Mouse (Mus musculus) forebrain, embryonic 16.5 days (tissue): ENCODE results near the gene Hes1. TPM values are rescaled to one million over a fixed set of nuclear protein-coding genes. Genes with fewer than 3 reads are reported as not detected.

Experiments
- ATAC-seq: fragments of 200-750 bp; cut with Nextera tagmentation; 2 replicates; pipeline ENCODE4 v1.8.0; 2017; ENCODE audit warnings: mild to moderate bottlenecking, moderate library complexity
- H3K27ac ChIP-seq: fragments of 300-500 bp; sonication (generic); 2 replicates; pipeline ENCODE4 v1.5.1; 2014; ENCODE audit warnings: low read length, control low read depth
- H3K27me3 ChIP-seq: fragments of 300-500 bp; sonication (generic); replicated peaks from 2 replicates; pipeline ENCODE4 v1.6.1; 2014; ENCODE audit warnings: low read length; ENCODE audit not compliant: control insufficient read depth, insufficient read depth
- H3K36me3 ChIP-seq: fragments of 300-500 bp; sonication (generic); 2 replicates; pipeline ENCODE4 v1.6.1; 2014; ENCODE audit not compliant: control insufficient read depth, insufficient read depth
- H3K4me1 ChIP-seq: fragments of 300-500 bp; sonication (generic); replicated peaks from 2 replicates; pipeline ENCODE4 v1.6.1; 2014; ENCODE audit warnings: low read length; ENCODE audit not compliant: control insufficient read depth, insufficient read depth
- H3K4me2 ChIP-seq: fragments of 300-500 bp; sonication (generic); 2 replicates; pipeline ENCODE4 v1.6.1; 2014; ENCODE audit warnings: mild to moderate bottlenecking, low read length, control low read depth
- H3K4me3 ChIP-seq: fragments of 300-500 bp; sonication (generic); replicated peaks from 2 replicates; pipeline ENCODE4 v1.5.1; 2014; ENCODE audit warnings: mild to moderate bottlenecking, low read length, control low read depth
- H3K9ac ChIP-seq: fragments of 300-500 bp; sonication (generic); replicated peaks from 2 replicates; pipeline ENCODE4 v1.6.1; 2014; ENCODE audit warnings: low read depth, low read length, control low read depth
- H3K9me3 ChIP-seq: fragments of 300-500 bp; sonication (generic); 2 replicates; pipeline ENCODE4 v1.6.1; 2016; ENCODE audit warnings: low read length; ENCODE audit not compliant: control insufficient read depth
- WGBS: fragments of 180-500 bp; shearing (Covaris S2); extraction: QIAGEN DNeasy Blood & Tissue Kit; methylation state at CpG from one replicate; pipeline ENCODE4 v1.1.7; 2014; 5-methylcytosine and 5-hydroxymethylcytosine counted together
- polyA plus RNA-seq: library from polyadenylated mRNA; unstranded; fragments of >200 nt; fragmentation: Nextera tagmentation; extraction: Ambion mirVana; gene quantifications from 2 replicates; pipeline ENCODE4 v1.2.1, GENCODE M21; 2015

The Hes1 gene
- polyA plus RNA-seq, 1 experiment from 2014 or later = 9.6 TPM

- H3K9me3 ChIP-seq = no peaks in the 10 kb centered on the region
- ATAC-seq = no peak
- H3K4me3 ChIP-seq = no peak overlapping the region
- no peaks in the 10 kb centered on the region for H3K4me1 ChIP-seq
- H3K27ac ChIP-seq = no peak overlapping the region
- H3K27me3 ChIP-seq = no peaks in the 10 kb centered on the region
- WGBS = 87% methylated on average over 4 of the region's 4 CpGs
- no peaks in the 10 kb centered on the region for H3K36me3 ChIP-seq
- no peak overlapping the region for H3K9ac ChIP-seq
- H3K4me2 ChIP-seq = no peak overlapping the region
Measured at GRCm38 (mm10) chr16:30081980-30082379, 17.8 kb downstream of the Hes1 start.

DNA sequence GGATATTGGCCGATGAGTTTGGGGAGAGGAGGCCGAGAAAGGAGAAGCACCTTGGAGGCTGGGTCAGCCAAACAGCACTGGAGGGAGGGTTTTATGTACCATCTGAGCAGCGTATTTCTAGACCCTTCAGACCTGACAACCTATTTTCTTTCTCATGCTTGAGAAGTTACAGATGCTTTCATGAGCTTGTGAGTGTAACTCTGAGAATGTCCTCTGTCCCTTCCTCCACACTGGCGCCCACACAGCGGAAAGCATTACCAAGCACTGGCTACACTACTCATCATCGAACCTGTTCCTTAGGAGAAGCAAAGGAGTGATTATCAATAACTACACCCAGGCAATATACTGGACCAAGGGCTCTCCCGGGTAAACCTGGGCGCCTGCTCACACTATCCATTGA is 18.8 kb downstream of the Hes1 start:
- H3K4me3 ChIP-seq = no peak overlapping the region
- no peak overlapping the region for H3K9ac ChIP-seq
- H3K4me2 ChIP-seq = no peak overlapping the region
- WGBS = 93% methylated on average over 8 of the region's 8 CpGs
- no peaks in the 10 kb centered on the region for H3K36me3 ChIP-seq
- no peak overlapping the region for H3K27ac ChIP-seq
- H3K9me3 ChIP-seq = no peaks in the 10 kb centered on the region
- H3K4me1 ChIP-seq = no peaks in the 10 kb centered on the region
- H3K27me3 ChIP-seq = no peaks in the 10 kb centered on the region
- no peak for ATAC-seq

GRCm38 (mm10) chr16:30083536-30083935 is 19.4 kb downstream of the Hes1 start:
- Histone ChIP-seq H3K9ac (no peak overlapping the region), H3K4me3 (no peak overlapping the region), H3K9me3 (no peaks in the 10 kb centered on the region), H3K27ac (no peak overlapping the region), H3K36me3 (no peaks in the 10 kb centered on the region), H3K4me2 (no peak overlapping the region), H3K27me3 (no peaks in the 10 kb centered on the region), H3K4me1 (no peaks in the 10 kb centered on the region)
- ATAC-seq = no peak
- 77% methylated on average over 3 of the region's 3 CpGs for WGBS

DNA sequence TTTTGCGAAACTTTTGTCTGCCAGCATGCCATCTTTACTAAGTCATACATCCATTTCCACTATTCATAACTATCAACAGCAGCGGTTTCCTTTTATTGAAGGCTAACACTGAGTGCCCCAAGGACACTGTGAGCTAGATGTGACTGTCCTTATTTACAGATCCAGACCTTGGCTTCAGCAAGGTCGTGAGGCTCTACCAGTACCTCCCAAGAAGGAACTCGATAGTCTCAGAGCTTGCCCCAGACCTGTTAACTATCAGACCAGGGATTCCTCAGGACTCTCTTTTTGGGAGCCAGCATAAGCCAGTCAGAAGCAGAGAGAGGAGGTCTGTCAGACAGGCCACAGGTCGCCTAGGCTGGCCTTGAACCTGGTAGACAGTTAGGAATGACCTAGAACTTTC is 24.5 kb downstream of the Hes1 start:
- 87% methylated on average over 5 of the region's 5 CpGs for WGBS
- Histone ChIP-seq H3K4me3 (no peak overlapping the region), H3K9me3 (no peaks in the 10 kb centered on the region), H3K4me1 (no peaks in the 10 kb centered on the region), H3K27ac (no peak overlapping the region), H3K36me3 (no peaks in the 10 kb centered on the region), H3K9ac (no peak overlapping the region), H3K4me2 (no peak overlapping the region), H3K27me3 (no peaks in the 10 kb centered on the region)
- no peak for ATAC-seq

DNA sequence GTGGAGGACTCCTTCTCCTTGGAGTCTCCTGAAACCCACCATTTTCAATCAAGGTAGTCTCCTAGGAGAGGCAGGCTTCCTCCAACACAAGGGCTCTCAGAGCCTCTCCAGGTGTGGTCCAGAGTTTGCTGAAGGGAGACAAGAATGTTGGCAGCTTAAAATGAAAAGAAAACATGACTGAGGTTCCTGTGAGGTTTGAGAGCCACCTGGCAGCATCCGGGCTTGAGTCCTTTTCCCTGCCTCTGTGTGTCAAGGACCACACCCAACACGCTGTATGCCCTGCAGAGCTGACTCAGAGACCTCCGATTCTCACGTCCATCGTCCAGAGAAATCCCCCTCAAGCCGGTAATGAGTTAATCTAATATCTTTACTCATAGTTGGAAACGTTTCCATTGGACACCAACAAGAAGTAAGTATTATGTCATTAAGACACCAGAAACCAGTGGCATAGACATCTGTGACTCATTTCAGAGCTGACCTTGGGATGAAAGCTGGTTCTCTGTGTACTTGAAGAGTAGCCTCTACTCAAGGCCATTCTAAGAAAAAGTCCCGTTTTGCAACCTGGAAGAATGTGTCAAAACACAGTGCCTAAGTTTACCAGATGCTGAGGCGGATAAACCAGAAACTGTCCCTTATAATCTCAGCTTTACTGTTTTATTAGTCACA is 26.1 kb downstream of the Hes1 start:
- H3K27ac ChIP-seq = no peak overlapping the region
- no peak overlapping the region for H3K4me2 ChIP-seq
- no peak overlapping the region for H3K9ac ChIP-seq
- no peaks in the 10 kb centered on the region for H3K9me3 ChIP-seq
- no peaks in the 10 kb centered on the region for H3K36me3 ChIP-seq
- 85% methylated on average over 9 of the region's 9 CpGs for WGBS
- H3K4me3 ChIP-seq = no peak overlapping the region
- H3K27me3 ChIP-seq = no peaks in the 10 kb centered on the region
- H3K4me1 ChIP-seq = no peaks in the 10 kb centered on the region
- no peak for ATAC-seq

DNA sequence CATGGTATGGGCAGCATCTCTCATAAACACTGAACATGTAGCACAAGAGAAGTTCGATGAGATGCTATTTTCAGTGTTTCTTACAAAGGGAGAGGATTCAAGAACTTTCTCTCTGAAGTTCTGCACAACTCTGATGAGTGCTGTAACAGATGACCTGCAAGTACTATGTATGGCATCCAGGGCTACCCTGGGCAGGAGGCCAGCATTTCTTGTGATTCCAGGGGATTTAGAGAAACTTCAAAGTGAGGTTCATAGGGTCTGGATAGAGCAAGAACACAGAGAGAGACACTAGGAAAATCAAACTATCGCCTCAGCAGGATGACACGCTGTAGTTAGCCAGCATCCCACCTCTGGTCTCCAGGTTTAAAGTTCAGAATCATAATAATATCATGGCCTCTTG is 31.9 kb downstream of the Hes1 start:
- H3K9me3 ChIP-seq = no peaks in the 10 kb centered on the region
- no peak overlapping the region for H3K4me3 ChIP-seq
- 83% methylated on average over 3 of the region's 3 CpGs for WGBS
- no peaks in the 10 kb centered on the region for H3K27me3 ChIP-seq
- no peak overlapping the region for H3K27ac ChIP-seq
- no peaks in the 10 kb centered on the region for H3K36me3 ChIP-seq
- ATAC-seq = no peak
- H3K4me2 ChIP-seq = no peak overlapping the region
- H3K4me1 ChIP-seq = peaks cover 3% of the 10 kb centered on the region
- H3K9ac ChIP-seq = no peak overlapping the region

- Histone ChIP-seq H3K9ac (no peak overlapping the region), H3K4me2 (no peak overlapping the region), H3K4me1 (peaks cover 3% of the 10 kb centered on the region), H3K9me3 (no peaks in the 10 kb centered on the region), H3K27ac (no peak overlapping the region), H3K27me3 (no peaks in the 10 kb centered on the region), H3K4me3 (no peak overlapping the region), H3K36me3 (no peaks in the 10 kb centered on the region)
- 45% methylated on average over 7 of the region's 7 CpGs for WGBS
- ATAC-seq = no peak
Measured at GRCm38 (mm10) chr16:30096475-30096874, 32.3 kb downstream of the Hes1 start.

DNA sequence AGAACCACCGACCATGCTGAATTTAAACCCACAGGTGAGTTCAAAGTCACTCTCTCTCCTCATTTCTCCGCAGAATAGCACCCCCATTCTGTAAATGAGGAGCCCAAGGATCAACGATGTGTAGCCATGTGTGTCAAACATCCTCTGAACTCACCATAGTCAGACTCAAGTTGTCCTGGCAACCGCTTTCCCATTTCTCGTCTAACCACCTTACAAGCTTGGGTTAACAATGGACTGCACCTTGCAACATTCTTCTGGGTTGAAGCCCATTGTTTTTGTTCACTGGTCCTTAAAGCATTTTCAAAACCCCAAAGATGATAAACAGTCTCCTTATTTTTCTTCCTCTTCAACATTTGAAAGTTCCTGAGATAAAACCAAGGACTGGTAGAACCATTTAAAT is 34.9 kb downstream of the Hes1 start:
- 39% methylated on average over 5 of the region's 5 CpGs for WGBS
- no peaks in the 10 kb centered on the region for H3K36me3 ChIP-seq
- no peak for ATAC-seq

GRCm38 (mm10) chr16:30102149-30102915 is 38.1 kb downstream of the Hes1 start:
- Histone ChIP-seq H3K9ac (no peak overlapping the region), H3K9me3 (no peaks in the 10 kb centered on the region), H3K27ac (no peak overlapping the region), H3K4me2 (no peak overlapping the region), H3K4me1 (peaks cover 7% of the 10 kb centered on the region), H3K4me3 (no peak overlapping the region), H3K27me3 (no peaks in the 10 kb centered on the region), H3K36me3 (no peaks in the 10 kb centered on the region)
- ATAC-seq = no peak
- WGBS = 36% methylated on average over 10 of the region's 10 CpGs

More for the DNA sequence above, 34.9 kb downstream of the Hes1 start:
- Histone ChIP-seq H3K4me3 (no peak overlapping the region), H3K27ac (no peak overlapping the region), H3K27me3 (no peaks in the 10 kb centered on the region), H3K4me1 (peaks cover 10% of the 10 kb centered on the region), H3K9ac (no peak overlapping the region), H3K9me3 (no peaks in the 10 kb centered on the region), H3K4me2 (no peak overlapping the region)
